Mouse (Mus musculus) G1E-ER4 (cell line): ENCODE data around the gene Gramd4. TPM values are rescaled to one million over a fixed set of nuclear protein-coding genes. Genes with fewer than 3 reads are reported as not detected.

ENCODE experiments used
- GATA1 ChIP-seq: IDR thresholded peaks from one replicate; pipeline ENCODE4 v1.8.0; 2012; ENCODE audit warnings: low read length, inconsistent platforms
- polyA plus RNA-seq: library from polyadenylated mRNA; stranded (reverse); fragments of >175 nt; gene quantifications from 2 replicates; pipeline ENCODE4 v1.2.3, GENCODE M21; 2012

Gene Gramd4
- polyA plus RNA-seq, 1 experiment = 33.5 TPM

DNA sequence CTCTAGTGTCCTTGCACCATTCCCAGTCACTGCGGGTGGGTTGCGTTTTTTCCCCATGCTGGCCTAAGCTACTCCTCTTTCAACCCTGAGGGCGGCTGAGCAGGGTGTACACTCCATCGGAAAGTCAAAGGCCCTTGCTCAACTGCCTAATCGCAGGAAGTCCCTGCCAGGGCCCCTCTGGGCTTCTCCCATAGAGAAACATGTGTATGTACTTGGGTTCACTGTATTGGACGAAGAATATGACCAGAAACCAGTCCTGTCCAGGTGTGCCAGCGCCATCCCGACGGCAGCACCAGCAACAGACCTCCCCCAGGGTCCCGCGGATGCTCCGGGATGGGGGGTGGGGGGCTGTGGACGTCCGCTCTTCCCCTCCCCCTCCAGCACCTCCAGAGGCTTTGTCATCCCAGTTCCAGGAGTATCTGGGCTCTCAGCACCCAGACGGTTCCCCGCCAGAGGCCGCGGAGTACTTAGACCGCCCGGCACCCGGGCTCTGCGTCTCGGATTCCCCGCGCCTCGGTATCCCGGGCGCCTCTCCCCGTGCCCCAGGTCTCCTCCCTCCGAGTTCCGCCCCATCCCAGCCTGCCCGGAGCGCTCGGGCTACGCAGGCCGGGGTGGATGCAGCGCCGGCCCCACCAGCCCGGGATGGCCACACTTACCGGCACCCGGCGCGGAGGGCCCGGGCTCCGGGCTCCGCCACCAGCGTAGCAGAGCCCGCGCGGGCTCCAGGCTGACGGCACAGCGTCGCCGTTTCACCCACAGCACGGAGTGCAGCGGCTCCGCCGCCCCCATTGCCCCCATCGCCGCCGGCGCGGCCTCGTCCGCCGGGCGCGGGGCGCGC lies 127.6 kb downstream of the Gramd4 start:
- TF ChIP-seq GATA1 = no peak

DNA sequence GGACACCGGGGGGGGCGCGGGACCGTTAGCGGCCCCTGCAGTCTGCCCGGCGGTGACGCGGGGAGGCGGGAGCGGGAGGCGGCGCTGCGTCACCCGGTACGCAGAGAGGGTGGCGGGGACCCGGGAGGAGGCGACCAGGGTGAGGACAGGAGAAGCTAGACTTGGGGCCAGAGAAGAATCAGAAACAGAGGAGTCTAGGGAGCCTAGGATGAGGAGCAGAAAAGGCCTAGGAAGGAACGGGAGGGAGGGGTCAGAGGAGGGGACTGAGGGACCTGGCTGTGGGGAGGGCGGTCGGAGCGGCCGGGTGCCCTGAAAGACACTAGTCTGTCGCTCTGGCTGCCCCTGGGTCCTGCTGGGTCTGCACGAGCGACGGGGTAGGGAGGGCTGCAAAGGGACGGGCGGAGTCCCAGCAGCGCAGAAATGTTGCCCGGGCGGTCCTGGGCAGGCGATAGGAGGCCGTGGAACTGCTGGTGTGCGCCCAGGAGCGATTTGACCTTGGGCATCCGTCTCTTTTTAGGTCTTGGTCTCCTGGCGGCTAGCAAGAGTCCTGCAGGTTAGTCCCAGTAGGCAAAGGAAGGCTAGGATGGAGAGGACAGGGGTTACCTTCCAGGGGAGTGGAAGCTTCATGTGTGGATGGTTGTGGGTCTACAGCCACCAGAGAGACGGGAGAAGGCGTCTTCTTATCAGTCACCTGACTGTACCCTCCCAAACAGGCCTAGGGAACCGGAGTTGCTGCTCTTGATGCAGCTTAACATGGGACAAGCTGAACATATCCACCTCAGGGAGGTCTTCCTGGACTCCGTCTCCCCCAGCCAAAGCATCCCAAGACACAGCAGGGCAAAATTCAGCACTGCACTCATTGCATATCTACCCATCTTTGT lies 128.4 kb downstream of the Gramd4 start, which contains the start of gene Cerk:
TSS of gene Cerk (minus strand) at position 453 of the 881 bp plus-strand sequence.
- TF ChIP-seq GATA1 = no peak

DNA sequence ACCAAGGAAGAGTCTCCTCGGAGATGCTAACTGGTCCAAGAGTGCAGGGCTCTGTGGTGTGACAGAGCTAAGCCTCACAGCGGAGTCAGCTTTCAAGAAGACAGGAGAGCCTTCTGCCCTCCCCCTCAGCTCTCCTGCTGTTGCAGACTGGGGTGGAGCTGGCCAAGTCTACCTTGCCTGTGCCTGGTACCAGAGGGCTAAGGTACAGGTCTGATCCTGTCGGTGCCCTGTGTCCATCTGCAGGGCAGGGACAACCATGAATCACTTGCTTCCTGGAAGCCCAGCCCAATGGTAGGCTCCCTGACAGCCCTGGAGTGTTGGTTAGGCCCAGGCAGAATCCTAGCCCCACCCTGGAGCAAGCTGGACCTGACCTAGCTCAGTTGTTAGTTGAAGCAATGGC lies 129.2 kb downstream of the Gramd4 start:
- TF ChIP-seq GATA1 = no peak

Other genes starting within 250 kb of the Gramd4 start
- 14.2 and 19.5 TPM in 2 replicates for gene Cdpf1, start 246.0 kb upstream of the Gramd4 start, polyA plus RNA-seq
- not detected in 2 replicates for gene Pkdrej, start 236.0 kb upstream of the Gramd4 start, polyA plus RNA-seq
- 1.3 and 3.1 TPM in 2 replicates for gene Ttc38, start 225.4 kb upstream of the Gramd4 start, polyA plus RNA-seq
- gene Gtse1, start 197.9 kb upstream of the Gramd4 start, polyA plus RNA-seq = 87.8 and 97.1 TPM in 2 replicates
- 47.2 and 57.8 TPM in 2 replicates for gene Trmu, start 178.4 kb upstream of the Gramd4 start, polyA plus RNA-seq
- 0.39 and 0.56 TPM in 2 replicates for gene Celsr1, start 23.9 kb upstream of the Gramd4 start, polyA plus RNA-seq
- not detected in 2 replicates for gene Cerk, start 128.4 kb downstream of the Gramd4 start, polyA plus RNA-seq
- gene Tbc1d22a, start 156.8 kb downstream of the Gramd4 start, polyA plus RNA-seq = 9.6 and 16.0 TPM in 2 replicates